Mouse (Mus musculus): Measurements from ENCODE around the gene Irf8.

The Irf8 gene

GRCm38 (mm10) chr8:120735770-120736481 is at the start of gene Irf8:
Irf8 (plus strand) TSS chr8:120736358.
- no peak for DNase-seq (ENCODE audit: extremely low read depth, low read depth, low spot score)

- DNase-seq (ENCODE audit: extremely low read depth, low read depth, low spot score), result no peak
Observed at GRCm38 (mm10) chr8:120686576-120686975, 49.6 kb upstream of the Irf8 start.

- DNase-seq (ENCODE audit: extremely low read depth, low read depth, low spot score), result no peak
Observed at GRCm38 (mm10) chr8:120687786-120688185, 48.4 kb upstream of the Irf8 start.

- no peak for DNase-seq (ENCODE audit: extremely low read depth, low read depth, low spot score)
Observed at GRCm38 (mm10) chr8:120688511-120688910, 47.6 kb upstream of the Irf8 start.

- no peak for DNase-seq (ENCODE audit: extremely low read depth, low read depth, low spot score)
Observed at GRCm38 (mm10) chr8:120692934-120693333, 43.2 kb upstream of the Irf8 start.

GRCm38 (mm10) chr8:120693861-120694493 is 42.2 kb upstream of the Irf8 start:
- DNase-seq (ENCODE audit: extremely low read depth, low read depth, low spot score), result no peak

- DNase-seq (ENCODE audit: extremely low read depth, low read depth, low spot score), result no peak
Observed at GRCm38 (mm10) chr8:120696401-120697153, 39.6 kb upstream of the Irf8 start.

- DNase-seq (ENCODE audit: extremely low read depth, low read depth, low spot score), result no peak
Observed at GRCm38 (mm10) chr8:120697154-120697978, 38.8 kb upstream of the Irf8 start.

GRCm38 (mm10) chr8:120697979-120698272 is 38.2 kb upstream of the Irf8 start:
- DNase-seq (ENCODE audit: extremely low read depth, low read depth, low spot score), result no peak

- no peak for DNase-seq (ENCODE audit: extremely low read depth, low read depth, low spot score)
Observed at GRCm38 (mm10) chr8:120698426-120698825, 37.7 kb upstream of the Irf8 start.

GRCm38 (mm10) chr8:120699079-120699478 is 37.1 kb upstream of the Irf8 start:
- no peak for DNase-seq (ENCODE audit: extremely low read depth, low read depth, low spot score)

GRCm38 (mm10) chr8:120699565-120699964 is 36.6 kb upstream of the Irf8 start:
- DNase-seq (ENCODE audit: extremely low read depth, low read depth, low spot score), result no peak

GRCm38 (mm10) chr8:120700053-120700452 is 36.1 kb upstream of the Irf8 start:
- DNase-seq (ENCODE audit: extremely low read depth, low read depth, low spot score), result no peak

GRCm38 (mm10) chr8:120701758-120702465 is 34.2 kb upstream of the Irf8 start:
- DNase-seq (ENCODE audit: extremely low read depth, low read depth, low spot score), result no peak

GRCm38 (mm10) chr8:120704203-120704602 is 32.0 kb upstream of the Irf8 start:
- no peak for DNase-seq (ENCODE audit: extremely low read depth, low read depth, low spot score)

- DNase-seq (ENCODE audit: extremely low read depth, low read depth, low spot score), result no peak
Observed at GRCm38 (mm10) chr8:120705163-120705562, 31.0 kb upstream of the Irf8 start.

GRCm38 (mm10) chr8:120706193-120706592 is 30.0 kb upstream of the Irf8 start:
- DNase-seq (ENCODE audit: extremely low read depth, low read depth, low spot score), result no peak

GRCm38 (mm10) chr8:120709176-120709575 is 27.0 kb upstream of the Irf8 start:
- DNase-seq (ENCODE audit: extremely low read depth, low read depth, low spot score), result no peak

GRCm38 (mm10) chr8:120715200-120715599 is 21.0 kb upstream of the Irf8 start:
- DNase-seq (ENCODE audit: extremely low read depth, low read depth, low spot score), result no peak

GRCm38 (mm10) chr8:120715996-120716680 is 20.0 kb upstream of the Irf8 start:
- no peak for DNase-seq (ENCODE audit: extremely low read depth, low read depth, low spot score)

All from fat pad, adult 2 months (tissue).